ENCODE assay signal across 21 mouse cellular contexts in the genomic region with DNA sequence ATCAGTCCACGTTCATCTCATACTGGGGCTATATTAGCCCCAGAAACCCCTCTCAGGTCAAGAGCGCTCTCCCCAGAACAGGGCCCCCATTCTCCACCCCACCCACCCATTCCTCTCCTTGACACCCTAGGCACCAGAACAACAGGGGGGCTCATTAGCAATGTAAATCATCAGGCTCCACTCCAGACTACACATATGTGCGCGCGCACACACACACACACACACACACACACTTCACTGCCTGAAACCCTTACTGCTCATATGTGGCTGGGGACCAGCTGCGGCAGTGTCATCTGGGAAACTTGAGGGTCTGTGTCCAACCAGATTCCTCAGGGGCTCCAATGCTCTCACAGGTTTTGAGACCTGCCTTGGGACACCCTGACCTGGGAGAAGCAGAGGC.
A peak's percentile ranks its signal among the peaks of the same experiment; 100 is the strongest.
DNase-seq lines count a peak whose midpoint lies in the region; ATAC-seq and TF ChIP-seq lines count a peak whose summit lies in the region.
"Had no signal": no experiment of that assay in that cellular context is flagged by ENCODE, and none has a peak within 500 bp of the region (broad histone marks: within the 10 kb centered on the region; RNA-seq: fewer than 3 reads in every experiment).

No protein-coding gene starts in this region.

- TF ChIP-seq CTCF in layer of hippocampus, adult 2 months (conservative IDR thresholded peaks at IDR 0.05), result no peak
- TF ChIP-seq CTCF in brain, embryonic 14.5 days (IDR thresholded peaks at IDR 0.05; ENCODE audit: borderline replicate concordance, extremely low read depth, insufficient read depth, insufficient read length), result no peak

- H3K36me3 ChIP-seq in forebrain, embryonic 14.5 days (ENCODE audit: control insufficient read depth, insufficient read depth, low read length), result no peaks in the 10 kb centered on the region
- no peaks in the 10 kb centered on the region for H3K36me3 ChIP-seq in forebrain, embryonic 16.5 days (ENCODE audit: control insufficient read depth, insufficient read depth)
- H3K36me3 ChIP-seq in neural tube, embryonic 14.5 days (ENCODE audit: control insufficient read depth, insufficient read depth, low read length), result no peaks in the 10 kb centered on the region
- H3K36me3 ChIP-seq: forebrain, embryonic 10.5 days; heart, embryonic 13.5 days; hindbrain, embryonic 12.5 days had no signal

- H3K4me3 ChIP-seq in forebrain, embryonic 14.5 days (ENCODE audit: low read depth, low read length), result no peak overlapping the region
- H3K4me3 ChIP-seq in forebrain, embryonic 16.5 days (replicated peaks; ENCODE audit: low read length), result no peak overlapping the region
- H3K4me3 ChIP-seq in layer of hippocampus, adult 2 months, result no peak overlapping the region
- no peak overlapping the region for H3K4me3 ChIP-seq in neural tube, embryonic 14.5 days (ENCODE audit: low read depth, low read length)
- H3K4me3 ChIP-seq: embryonic facial prominence, embryonic 15.5 days; erythroblast, embryonic 14.5 days; forebrain, embryonic 10.5 days; gastrocnemius, adult 2 months; heart, embryonic 13.5 days; hindbrain, embryonic 12.5 days had no signal

- no peaks in the 10 kb centered on the region for H3K9me3 ChIP-seq in forebrain, embryonic 14.5 days (replicated peaks; ENCODE audit: control insufficient read depth, low read length)
- no peaks in the 10 kb centered on the region for H3K9me3 ChIP-seq in forebrain, embryonic 16.5 days (ENCODE audit: control insufficient read depth, low read length)
- no peaks in the 10 kb centered on the region for H3K9me3 ChIP-seq in neural tube, embryonic 14.5 days (ENCODE audit: control insufficient read depth, low read length)
- H3K9me3 ChIP-seq: embryonic facial prominence, embryonic 15.5 days; forebrain, embryonic 10.5 days; heart, embryonic 13.5 days; hindbrain, embryonic 12.5 days had no signal

- H3K27me3 ChIP-seq in forebrain, embryonic 14.5 days (replicated peaks; ENCODE audit: control insufficient read depth, insufficient read depth, low read length), result no peaks in the 10 kb centered on the region
- no peaks in the 10 kb centered on the region for H3K27me3 ChIP-seq in forebrain, embryonic 16.5 days (replicated peaks; ENCODE audit: control insufficient read depth, insufficient read depth, low read length)
- no peaks in the 10 kb centered on the region for H3K27me3 ChIP-seq in neural tube, embryonic 14.5 days (ENCODE audit: control insufficient read depth, insufficient read depth, low read length)
- H3K27me3 ChIP-seq: embryonic facial prominence, embryonic 15.5 days; hindbrain, embryonic 12.5 days; Patski had no signal

- H3K4me1 ChIP-seq in forebrain, embryonic 14.5 days (ENCODE audit: control insufficient read depth, insufficient read depth, low read length), result peaks cover 7% of the 10 kb centered on the region
- peaks cover 22% of the 10 kb centered on the region for H3K4me1 ChIP-seq in forebrain, embryonic 16.5 days (replicated peaks; ENCODE audit: control insufficient read depth, insufficient read depth, low read length)
- peaks cover 16% of the 10 kb centered on the region for H3K4me1 ChIP-seq in neural tube, embryonic 14.5 days (ENCODE audit: control insufficient read depth, insufficient read depth, low read length)
- H3K4me1 ChIP-seq: heart, embryonic 13.5 days had no signal

- peak; percentile 36 for DNase-seq in forebrain, embryonic 14.5 days (ENCODE audit: low spot score)
- no peak for DNase-seq in layer of hippocampus, adult 2 months (ENCODE audit: low spot score in 2 of 2)
- DNase-seq in layer of hippocampus, adult 9-10 months (ENCODE audit: low spot score), result no peak
- peak; percentile 49 for DNase-seq in brain, embryonic 14.5 days (ENCODE audit: low read depth)
- DNase-seq in thymus, postnatal 25 days, result no peak
- DNase-seq: adrenal gland, postnatal 14 days; cerebellum, adult 8-10 months; cerebellum, postnatal 14 days; embryo, embryonic 11 days; gastrocnemius, adult 2 months; gastrocnemius, postnatal 25 days; heart, postnatal 36 days had no signal

- H3K4me2 ChIP-seq in forebrain, embryonic 14.5 days (ENCODE audit: low read length), result no peak overlapping the region
- H3K4me2 ChIP-seq in forebrain, embryonic 16.5 days (ENCODE audit: low read length), result no peak overlapping the region
- no peak overlapping the region for H3K4me2 ChIP-seq in neural tube, embryonic 14.5 days (ENCODE audit: low read depth, low read length)
- H3K4me2 ChIP-seq: embryonic facial prominence, embryonic 15.5 days; heart, embryonic 13.5 days; hindbrain, embryonic 12.5 days had no signal

- WGBS in forebrain, embryonic 14.5 days, result 73% methylated on average over 6 of the region's 6 CpGs
- 63% methylated on average over 6 of the region's 6 CpGs for WGBS in forebrain, embryonic 16.5 days
- WGBS in neural tube, embryonic 14.5 days, result 52% methylated on average over 6 of the region's 6 CpGs

- peak; percentile 58; the same call in 1 of the 2 replicates for ATAC-seq in forebrain, embryonic 14.5 days
- ATAC-seq in forebrain, embryonic 16.5 days, result no peak
- ATAC-seq in neural tube, embryonic 14.5 days (ENCODE audit: low read depth), result peak; percentile 35; the same call in 1 of the 2 replicates
- ATAC-seq: activated CD4-positive, CD25-positive, alpha-beta regulatory T cell, adult 4 months; Patski had no signal

- no peak for TF ChIP-seq POLR2A in brain, embryonic 14.5 days (IDR thresholded peaks at IDR 0.05; ENCODE audit: borderline replicate concordance, extremely low read depth, insufficient read depth, insufficient read length, poor library complexity, severe bottlenecking)

- no peak overlapping the region for H3K9ac ChIP-seq in forebrain, embryonic 14.5 days (ENCODE audit: low read length)
- H3K9ac ChIP-seq in forebrain, embryonic 16.5 days (replicated peaks; ENCODE audit: low read depth, low read length), result no peak overlapping the region
- no peak overlapping the region for H3K9ac ChIP-seq in neural tube, embryonic 14.5 days (replicated peaks; ENCODE audit: low read depth, low read length)
- H3K9ac ChIP-seq: embryonic facial prominence, embryonic 15.5 days; heart, embryonic 13.5 days; hindbrain, embryonic 12.5 days had no signal

- 0 out of 2 replicates have a peak overlapping the region, but pooled peaks have one; percentile 33 for H3K27ac ChIP-seq in forebrain, embryonic 14.5 days (ENCODE audit: low read depth, low read length)
- H3K27ac ChIP-seq in forebrain, embryonic 16.5 days (ENCODE audit: low read length), result no peak overlapping the region
- peak overlapping the region; percentile 84 for H3K27ac ChIP-seq in layer of hippocampus, adult 2 months
- peak overlapping the region; percentile 28; the same call in 1 of the 2 replicates for H3K27ac ChIP-seq in neural tube, embryonic 14.5 days (ENCODE audit: low read depth, low read length)
- H3K27ac ChIP-seq: embryonic facial prominence, embryonic 15.5 days; forebrain, embryonic 10.5 days; gastrocnemius, adult 2 months; heart, embryonic 13.5 days; hindbrain, embryonic 12.5 days had no signal

Comparison
In these comparisons a context has a peak if more than half of its experiments do, and no peak if none do; other contexts are left out.
1. DNase-seq: peak in forebrain, embryonic 14.5 days (single experiment) and brain, embryonic 14.5 days (single experiment); none in layer of hippocampus, adult 2 months (0 of 2), layer of hippocampus, adult 9-10 months (single experiment) and thymus, postnatal 25 days (single experiment).